Mouse (Mus musculus): ENCODE data around the gene Naa10. TPM values are rescaled to one million over a fixed set of nuclear protein-coding genes. Genes with fewer than 3 reads are reported as not detected.

Naa10 gene
- polyA plus RNA-seq, 1 experiment: 77.0 TPM

GRCm38 (mm10) chrX:73880194-73881035, 41.3 kb downstream of the Naa10 start:
- peak overlapping the region; percentile 87 for H3K4me3 ChIP-seq (replicated peaks; ENCODE audit: control insufficient read depth, low read depth, low read length)
- WGBS: 9% methylated on average over 32 of the region's 48 CpGs
- no peaks in the 10 kb centered on the region; the same call in 1 of the 2 replicates for H3K4me1 ChIP-seq (ENCODE audit: control insufficient read depth, insufficient read depth, low read length)
- no peak overlapping the region for H3K27ac ChIP-seq (ENCODE audit: control insufficient read depth, insufficient read depth, low read depth, low read length, poor library complexity)
- TF ChIP-seq CTCF (IDR thresholded peaks at IDR 0.05; ENCODE audit: control insufficient read depth, insufficient read depth, low read length) (no peak), POLR2A (IDR thresholded peaks at IDR 0.05; ENCODE audit: borderline replicate concordance, control insufficient read depth, low read depth, low read length) (peak; percentile 15; the same call in 1 of the 2 replicates)

GRCm38 (mm10) chrX:73877014-73877413, 44.7 kb downstream of the Naa10 start:
- no peak overlapping the region for H3K27ac ChIP-seq (ENCODE audit: control insufficient read depth, insufficient read depth, low read depth, low read length, poor library complexity)
- no peaks in the 10 kb centered on the region; the same call in 1 of the 2 replicates for H3K4me1 ChIP-seq (ENCODE audit: control insufficient read depth, insufficient read depth, low read length)
- no peak for TF ChIP-seq CTCF (IDR thresholded peaks at IDR 0.05; ENCODE audit: control insufficient read depth, insufficient read depth, low read length)
- no peak overlapping the region for H3K4me3 ChIP-seq (replicated peaks; ENCODE audit: control insufficient read depth, low read depth, low read length)
- 20% methylated on average over 1 of the region's 1 CpGs for WGBS

- no peak for TF ChIP-seq POLR2A (IDR thresholded peaks at IDR 0.05; ENCODE audit: borderline replicate concordance, control insufficient read depth, low read depth, low read length)
- no peak for TF ChIP-seq CTCF (IDR thresholded peaks at IDR 0.05; ENCODE audit: control insufficient read depth, insufficient read depth, low read length)
These were observed 45.9 kb downstream of the Naa10 start for GRCm38 (mm10) chrX:73875881-73876280.

GRCm38 (mm10) chrX:73871956-73872355, 49.8 kb downstream of the Naa10 start:
- TF ChIP-seq CTCF (IDR thresholded peaks at IDR 0.05; ENCODE audit: control insufficient read depth, insufficient read depth, low read length): no peak
- TF ChIP-seq POLR2A (IDR thresholded peaks at IDR 0.05; ENCODE audit: borderline replicate concordance, control insufficient read depth, low read depth, low read length): no peak
- Histone ChIP-seq H3K4me1 (ENCODE audit: control insufficient read depth, insufficient read depth, low read length) (no peaks in the 10 kb centered on the region), H3K27ac (ENCODE audit: control insufficient read depth, insufficient read depth, low read depth, low read length, poor library complexity) (no peak overlapping the region), H3K4me3 (replicated peaks; ENCODE audit: control insufficient read depth, low read depth, low read length) (no peak overlapping the region)
- 50% methylated on average over 1 of the region's 1 CpGs for WGBS

More at GRCm38 (mm10) chrX:73875881-73876280, 45.9 kb downstream of the Naa10 start:
- Histone ChIP-seq H3K4me3 (replicated peaks; ENCODE audit: control insufficient read depth, low read depth, low read length) (no peak overlapping the region), H3K4me1 (ENCODE audit: control insufficient read depth, insufficient read depth, low read length) (no peaks in the 10 kb centered on the region; the same call in 1 of the 2 replicates), H3K27ac (ENCODE audit: control insufficient read depth, insufficient read depth, low read depth, low read length, poor library complexity) (no peak overlapping the region)
- 75% methylated on average over 2 of the region's 2 CpGs for WGBS

- TF ChIP-seq CTCF (IDR thresholded peaks at IDR 0.05; ENCODE audit: control insufficient read depth, insufficient read depth, low read length): no peak
- TF ChIP-seq POLR2A (IDR thresholded peaks at IDR 0.05; ENCODE audit: borderline replicate concordance, control insufficient read depth, low read depth, low read length): no peak
- no peak overlapping the region for H3K4me3 ChIP-seq (replicated peaks; ENCODE audit: control insufficient read depth, low read depth, low read length)
- no peak overlapping the region for H3K27ac ChIP-seq (ENCODE audit: control insufficient read depth, insufficient read depth, low read depth, low read length, poor library complexity)
- H3K4me1 ChIP-seq (ENCODE audit: control insufficient read depth, insufficient read depth, low read length): no peaks in the 10 kb centered on the region
These were observed 50.3 kb downstream of the Naa10 start for GRCm38 (mm10) chrX:73871474-73871873.

- H3K27ac ChIP-seq (ENCODE audit: control insufficient read depth, insufficient read depth, low read depth, low read length, poor library complexity): no peak overlapping the region
- no peak overlapping the region for H3K4me3 ChIP-seq (replicated peaks; ENCODE audit: control insufficient read depth, low read depth, low read length)
- no peaks in the 10 kb centered on the region for H3K4me1 ChIP-seq (ENCODE audit: control insufficient read depth, insufficient read depth, low read length)
- TF ChIP-seq POLR2A (IDR thresholded peaks at IDR 0.05; ENCODE audit: borderline replicate concordance, control insufficient read depth, low read depth, low read length) (no peak), CTCF (IDR thresholded peaks at IDR 0.05; ENCODE audit: control insufficient read depth, insufficient read depth, low read length) (0 out of 2 replicates have a peak, but pooled peaks have one; percentile 4)
- 11% methylated on average over 5 of the region's 5 CpGs for WGBS
These were observed 52.4 kb downstream of the Naa10 start for GRCm38 (mm10) chrX:73869334-73869733.

GRCm38 (mm10) chrX:73867852-73868251, 53.9 kb downstream of the Naa10 start:
- TF ChIP-seq CTCF (IDR thresholded peaks at IDR 0.05; ENCODE audit: control insufficient read depth, insufficient read depth, low read length): no peak
- TF ChIP-seq POLR2A (IDR thresholded peaks at IDR 0.05; ENCODE audit: borderline replicate concordance, control insufficient read depth, low read depth, low read length): no peak
- no peak overlapping the region for H3K4me3 ChIP-seq (replicated peaks; ENCODE audit: control insufficient read depth, low read depth, low read length)
- 52% methylated on average over 1 of the region's 1 CpGs for WGBS
- no peak overlapping the region for H3K27ac ChIP-seq (ENCODE audit: control insufficient read depth, insufficient read depth, low read depth, low read length, poor library complexity)
- no peaks in the 10 kb centered on the region for H3K4me1 ChIP-seq (ENCODE audit: control insufficient read depth, insufficient read depth, low read length)

- H3K27ac ChIP-seq (ENCODE audit: control insufficient read depth, insufficient read depth, low read depth, low read length, poor library complexity): no peak overlapping the region
- no peaks in the 10 kb centered on the region for H3K4me1 ChIP-seq (ENCODE audit: control insufficient read depth, insufficient read depth, low read length)
- TF ChIP-seq CTCF (IDR thresholded peaks at IDR 0.05; ENCODE audit: control insufficient read depth, insufficient read depth, low read length) (no peak), POLR2A (IDR thresholded peaks at IDR 0.05; ENCODE audit: borderline replicate concordance, control insufficient read depth, low read depth, low read length) (no peak)
- H3K4me3 ChIP-seq (replicated peaks; ENCODE audit: control insufficient read depth, low read depth, low read length): no peak overlapping the region
- WGBS: 60% methylated on average over 3 of the region's 3 CpGs
These were observed 54.5 kb downstream of the Naa10 start for GRCm38 (mm10) chrX:73867256-73867655.

Other genes with a start within 250 kb of the Naa10 start
- 3.5 and 7.7 TPM in 2 replicates for gene Slc6a8, start 248.8 kb downstream of the Naa10 start, polyA plus RNA-seq (2011; ENCODE audit: insufficient read depth, insufficient read length, low replicate concordance, missing spikeins)
- 52.5 and 94.6 TPM in 2 replicates for gene Bcap31, start 205.8 kb downstream of the Naa10 start, polyA plus RNA-seq (2011; ENCODE audit: insufficient read depth, insufficient read length, low replicate concordance, missing spikeins)
- 12.6 and 17.6 TPM in 2 replicates for gene Abcd1, start 205.3 kb downstream of the Naa10 start, polyA plus RNA-seq (2011; ENCODE audit: insufficient read depth, insufficient read length, low replicate concordance, missing spikeins)
- gene Plxnb3, start 164.9 kb downstream of the Naa10 start, polyA plus RNA-seq (2011; ENCODE audit: insufficient read depth, insufficient read length, low replicate concordance, missing spikeins): 0.32 TPM in 1 of 2 replicates, not detected in the other
- gene Srpk3, start 147.5 kb downstream of the Naa10 start, polyA plus RNA-seq (2011; ENCODE audit: insufficient read depth, insufficient read length, low replicate concordance, missing spikeins): 26.5 and 49.6 TPM in 2 replicates
- 56.6 and 111 TPM in 2 replicates for gene Idh3g, start 135.0 kb downstream of the Naa10 start, polyA plus RNA-seq (2011; ENCODE audit: insufficient read depth, insufficient read length, low replicate concordance, missing spikeins)
- 47.8 and 107 TPM in 2 replicates for gene Ssr4, start 134.9 kb downstream of the Naa10 start, polyA plus RNA-seq (2011; ENCODE audit: insufficient read depth, insufficient read length, low replicate concordance, missing spikeins)
- gene Pdzd4, start 97.0 kb downstream of the Naa10 start, polyA plus RNA-seq (2011; ENCODE audit: insufficient read depth, insufficient read length, low replicate concordance, missing spikeins): 2.2 and 4.7 TPM in 2 replicates
- gene Avpr2, start 29.8 kb downstream of the Naa10 start, polyA plus RNA-seq (2011; ENCODE audit: insufficient read depth, insufficient read length, low replicate concordance, missing spikeins): not detected in 2 replicates
- 3.6 and 12.7 TPM in 2 replicates for gene L1cam, start 25.8 kb downstream of the Naa10 start, polyA plus RNA-seq (2011; ENCODE audit: insufficient read depth, insufficient read length, low replicate concordance, missing spikeins)
- 53.5 and 163 TPM in 2 replicates for gene Arhgap4, start 74 bp downstream of the Naa10 start, polyA plus RNA-seq (2011; ENCODE audit: insufficient read depth, insufficient read length, low replicate concordance, missing spikeins)
- 30.7 and 48.6 TPM in 2 replicates for gene Renbp, start 8.9 kb upstream of the Naa10 start, polyA plus RNA-seq (2011; ENCODE audit: insufficient read depth, insufficient read length, low replicate concordance, missing spikeins)
- 38.5 and 58.8 TPM in 2 replicates for gene Hcfc1, start 44.4 kb upstream of the Naa10 start, polyA plus RNA-seq (2011; ENCODE audit: insufficient read depth, insufficient read length, low replicate concordance, missing spikeins)
- 41.4 and 97.5 TPM in 2 replicates for gene Irak1, start 102.0 kb upstream of the Naa10 start, polyA plus RNA-seq (2011; ENCODE audit: insufficient read depth, insufficient read length, low replicate concordance, missing spikeins)
- not detected in 2 replicates for gene Opn1mw, start 205.5 kb upstream of the Naa10 start, polyA plus RNA-seq (2011; ENCODE audit: insufficient read depth, insufficient read length, low replicate concordance, missing spikeins)
- gene Mecp2, start 213.4 kb upstream of the Naa10 start, polyA plus RNA-seq (2011; ENCODE audit: insufficient read depth, insufficient read length, low replicate concordance, missing spikeins): 13.2 and 15.1 TPM in 2 replicates
- gene Tex28, start 245.9 kb upstream of the Naa10 start, polyA plus RNA-seq (2011; ENCODE audit: insufficient read depth, insufficient read length, low replicate concordance, missing spikeins): not detected in 2 replicates

Measured in bone marrow, adult 2 months (tissue).